Mouse (Mus musculus) liver, adult 2 months (tissue): ENCODE measurements at regions not wholly inside any gene's neighbourhood (a gene's known extent, or its start where the extent isn't known, plus 50 kb on each side); places are given as distances from the start of the nearest gene placed in this dataset.

Source experiments
- DNase-seq: peaks from one replicate; pipeline ENCODE4 v3.0.0-alpha.2; 2011; ENCODE audit warnings: low read depth, low spot score; ENCODE audit errors: extremely low read depth
- H3K27ac ChIP-seq: fragments of 200-500 bp; replicated peaks from 2 replicates; pipeline ENCODE4 v1.5.1; 2012; ENCODE audit warnings: low read depth, mild to moderate bottlenecking, control low read depth, inconsistent platforms, low read length; ENCODE audit not compliant: insufficient read depth
- H3K27me3 ChIP-seq: fragments of 200-500 bp; 2 replicates; pipeline ENCODE4 v1.6.1; 2012; ENCODE audit warnings: mild to moderate bottlenecking, moderate library complexity, low read length, inconsistent platforms; ENCODE audit not compliant: control insufficient read depth, insufficient read depth
- H3K36me3 ChIP-seq: fragments of 200-500 bp; 2 replicates; pipeline ENCODE4 v1.6.1; 2012; ENCODE audit warnings: low read length, inconsistent platforms; ENCODE audit not compliant: control insufficient read depth, insufficient read depth
- H3K4me1 ChIP-seq: fragments of 200-500 bp; 2 replicates; pipeline ENCODE4 v1.6.1; 2011; ENCODE audit warnings: low read length; ENCODE audit not compliant: control insufficient read depth, insufficient read depth
- H3K4me3 ChIP-seq: fragments of 200-500 bp; 2 replicates; pipeline ENCODE4 v1.5.1; 2011; ENCODE audit warnings: low read depth, mild to moderate bottlenecking, control low read depth, low read length, moderate library complexity; ENCODE audit not compliant: insufficient read depth
- H3K79me2 ChIP-seq: fragments of 200-500 bp; 2 replicates; pipeline ENCODE4 v1.6.1; 2012; ENCODE audit warnings: inconsistent platforms, mild to moderate bottlenecking, low read length, moderate library complexity; ENCODE audit not compliant: control insufficient read depth, insufficient read depth
- H3K9ac ChIP-seq: fragments of 200-500 bp; 2 replicates; pipeline ENCODE4 v1.6.1; 2012; ENCODE audit warnings: low read depth, mild to moderate bottlenecking, control low read depth, inconsistent platforms, low read length
- CTCF ChIP-seq: fragments of 200-500 bp; IDR thresholded peaks from 2 replicates; pipeline ENCODE4 v1.5.1; 2011; ENCODE audit warnings: low read depth, low read length, control low read depth
- POLR2A ChIP-seq: fragments of 200-500 bp; IDR thresholded peaks from 2 replicates; pipeline ENCODE4 v1.6.1; 2011; ENCODE audit warnings: low read length, control low read depth; ENCODE audit not compliant: insufficient read depth; ENCODE audit errors: extremely low read depth
- WGBS: fragments of 180-500 bp; shearing (Covaris S2); methylation state at CpG from one replicate; pipeline ENCODE4 v1.1.7; 2018; 5-methylcytosine and 5-hydroxymethylcytosine counted together

DNA sequence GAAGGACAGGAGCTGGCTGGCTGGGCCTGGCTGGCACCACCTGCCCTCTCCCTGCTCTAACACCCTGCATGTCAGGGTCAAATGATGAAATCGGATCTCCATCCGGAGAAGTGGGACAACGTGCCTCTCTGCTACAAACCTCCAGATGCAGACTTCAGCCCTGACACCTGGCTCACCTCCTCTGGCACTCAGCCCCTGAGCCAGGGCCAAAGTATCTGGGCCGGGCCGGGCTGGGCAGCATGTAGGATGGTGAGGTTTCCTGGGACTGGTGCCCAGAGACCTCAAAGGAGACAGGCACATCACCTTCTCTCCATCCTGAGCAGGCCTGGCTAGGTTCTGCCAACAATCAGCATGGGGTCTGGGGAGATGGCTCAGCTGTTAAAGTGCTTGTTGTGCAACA lies 113.5 kb downstream of the Tfcp2l1 start:
- Histone ChIP-seq H3K9ac (no peak overlapping the region), H3K4me1 (no peaks in the 10 kb centered on the region), H3K27ac (no peak overlapping the region), H3K4me3 (no peak overlapping the region), H3K27me3 (no peaks in the 10 kb centered on the region), H3K79me2 (no peaks in the 10 kb centered on the region), H3K36me3 (no peaks in the 10 kb centered on the region)
- DNase-seq: peak; percentile 94
- TF ChIP-seq CTCF (no peak), POLR2A (no peak)
- 28% methylated on average over 5 of the region's 5 CpGs for WGBS

- 38% methylated on average over 5 of the region's 5 CpGs for WGBS
- Histone ChIP-seq H3K27ac (no peak overlapping the region), H3K9ac (no peak overlapping the region), H3K27me3 (no peaks in the 10 kb centered on the region), H3K4me1 (0 out of 2 replicates have a peak, but pooled peaks cover 4% of the 10 kb centered on the region), H3K36me3 (no peaks in the 10 kb centered on the region), H3K4me3 (no peak overlapping the region), H3K79me2 (no peaks in the 10 kb centered on the region)
- DNase-seq: peak; percentile 26
- no peak for TF ChIP-seq CTCF
- TF ChIP-seq POLR2A: no peak
Measured at GRCm38 (mm10) chr1:118748196-118748595, 120.5 kb downstream of the Tfcp2l1 start.

DNA sequence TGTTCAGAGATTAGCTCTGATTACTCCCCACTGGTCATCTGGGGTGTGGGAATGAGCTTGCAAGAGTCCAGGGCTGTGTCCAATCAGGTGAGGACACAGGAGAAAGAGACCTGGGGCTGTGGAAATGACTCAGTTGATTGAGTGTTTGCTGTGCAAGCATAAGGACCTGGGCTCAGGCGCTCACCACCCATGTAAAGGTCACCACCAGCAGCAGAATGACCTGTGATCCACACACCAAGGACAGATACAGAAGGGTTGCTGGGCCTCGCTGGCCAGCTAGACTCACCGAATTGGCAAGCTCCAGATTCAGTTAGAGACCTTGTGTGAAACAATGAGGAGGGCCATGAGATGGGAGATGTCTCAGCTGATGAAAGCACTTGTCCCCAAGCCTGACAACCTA lies 125.1 kb downstream of the Tfcp2l1 start:
- Histone ChIP-seq H3K27ac (no peak overlapping the region), H3K4me3 (no peak overlapping the region), H3K27me3 (no peaks in the 10 kb centered on the region), H3K9ac (no peak overlapping the region), H3K4me1 (0 out of 2 replicates have a peak, but pooled peaks cover 4% of the 10 kb centered on the region), H3K36me3 (no peaks in the 10 kb centered on the region), H3K79me2 (no peaks in the 10 kb centered on the region)
- DNase-seq: no peak
- 45% methylated on average over 3 of the region's 3 CpGs for WGBS
- TF ChIP-seq CTCF (no peak), POLR2A (no peak)

DNA sequence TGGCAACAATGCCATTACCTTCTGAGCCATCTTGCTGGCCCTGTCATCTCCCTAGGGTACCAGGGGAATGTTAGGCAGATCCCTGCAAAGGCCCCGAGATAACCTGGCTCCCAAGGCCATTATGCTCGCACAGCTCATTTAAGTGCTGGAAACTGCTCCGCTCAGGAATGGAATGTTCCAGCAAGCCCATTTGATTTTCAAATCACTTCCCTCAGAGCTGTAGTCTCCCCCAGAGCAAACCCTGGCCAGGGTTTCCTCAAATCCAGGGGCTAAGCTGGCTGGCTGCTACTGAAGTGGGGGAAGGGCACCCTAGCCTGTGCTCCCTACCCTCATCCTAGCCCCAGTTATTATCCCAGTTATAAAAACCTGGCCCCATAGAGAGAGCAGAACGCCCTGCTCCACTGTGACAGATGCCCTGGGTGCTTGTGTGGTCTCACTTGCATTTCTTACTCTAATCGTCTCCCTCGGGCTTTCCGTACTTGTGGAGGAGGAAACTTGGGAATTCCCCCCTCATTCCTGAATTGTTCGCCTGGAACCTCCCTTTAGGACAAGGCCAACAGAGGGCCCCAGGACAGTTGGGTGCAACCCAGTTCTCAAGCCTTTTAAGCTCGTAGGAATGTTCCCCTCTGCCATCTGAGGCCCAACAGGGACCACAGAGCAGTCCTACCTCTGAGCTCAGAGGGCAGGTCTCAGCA lies 128.6 kb downstream of the Tfcp2l1 start:
- H3K4me3 ChIP-seq: no peak overlapping the region
- no peak overlapping the region for H3K9ac ChIP-seq
- no peak overlapping the region for H3K27ac ChIP-seq
- WGBS: 74% methylated on average over 9 of the region's 9 CpGs
- no peaks in the 10 kb centered on the region for H3K27me3 ChIP-seq
- H3K4me1 ChIP-seq: no peaks in the 10 kb centered on the region
- H3K79me2 ChIP-seq: no peaks in the 10 kb centered on the region
- no peak for TF ChIP-seq CTCF
- no peak for TF ChIP-seq POLR2A
- no peaks in the 10 kb centered on the region for H3K36me3 ChIP-seq
- DNase-seq: no peak

GRCm38 (mm10) chr1:118757340-118758030 lies 129.7 kb downstream of the Tfcp2l1 start:
- WGBS: 60% methylated on average over 3 of the region's 4 CpGs
- Histone ChIP-seq H3K79me2 (no peaks in the 10 kb centered on the region), H3K4me3 (no peak overlapping the region), H3K36me3 (no peaks in the 10 kb centered on the region), H3K9ac (no peak overlapping the region), H3K4me1 (no peaks in the 10 kb centered on the region), H3K27me3 (no peaks in the 10 kb centered on the region), H3K27ac (no peak overlapping the region)
- TF ChIP-seq POLR2A (no peak), CTCF (no peak)
- DNase-seq: no peak

DNA sequence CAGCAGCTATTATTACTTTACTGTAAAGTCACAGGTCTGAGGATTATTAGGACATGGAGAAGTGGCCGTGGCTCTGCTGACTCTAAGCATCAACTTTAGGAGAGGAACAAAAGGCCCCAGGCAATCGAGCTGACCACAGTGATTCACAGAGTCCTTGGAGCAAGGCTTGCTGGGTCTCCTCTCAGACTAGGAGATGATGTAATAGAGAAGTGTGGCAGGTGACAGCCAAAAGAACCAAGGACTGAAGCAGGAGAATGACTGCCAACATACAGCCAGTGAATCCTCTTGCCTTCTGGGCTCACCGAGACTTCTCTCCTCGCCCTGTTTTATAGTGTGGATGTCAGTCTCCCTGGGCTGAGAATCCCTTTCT lies 130.3 kb downstream of the Tfcp2l1 start:
- no peak for TF ChIP-seq POLR2A
- no peak for TF ChIP-seq CTCF
- H3K9ac ChIP-seq: no peak overlapping the region
- no peaks in the 10 kb centered on the region for H3K79me2 ChIP-seq
- H3K36me3 ChIP-seq: no peaks in the 10 kb centered on the region
- H3K27ac ChIP-seq: no peak overlapping the region
- DNase-seq: no peak
- no peaks in the 10 kb centered on the region for H3K27me3 ChIP-seq
- no peak overlapping the region for H3K4me3 ChIP-seq
- H3K4me1 ChIP-seq: no peaks in the 10 kb centered on the region
- 70% methylated on average over 4 of the region's 4 CpGs for WGBS
